Mouse (Mus musculus): ENCODE results near the gene Lrriq1. TPM values are rescaled to one million over a fixed set of nuclear protein-coding genes. Genes with fewer than 3 reads are reported as not detected.

The Lrriq1 gene
- polyA plus RNA-seq (2017; shearing (Covaris generic)), result under 1 TPM in 1 of 2 experiments, not detected in 1; 0.20 TPM

DNA sequence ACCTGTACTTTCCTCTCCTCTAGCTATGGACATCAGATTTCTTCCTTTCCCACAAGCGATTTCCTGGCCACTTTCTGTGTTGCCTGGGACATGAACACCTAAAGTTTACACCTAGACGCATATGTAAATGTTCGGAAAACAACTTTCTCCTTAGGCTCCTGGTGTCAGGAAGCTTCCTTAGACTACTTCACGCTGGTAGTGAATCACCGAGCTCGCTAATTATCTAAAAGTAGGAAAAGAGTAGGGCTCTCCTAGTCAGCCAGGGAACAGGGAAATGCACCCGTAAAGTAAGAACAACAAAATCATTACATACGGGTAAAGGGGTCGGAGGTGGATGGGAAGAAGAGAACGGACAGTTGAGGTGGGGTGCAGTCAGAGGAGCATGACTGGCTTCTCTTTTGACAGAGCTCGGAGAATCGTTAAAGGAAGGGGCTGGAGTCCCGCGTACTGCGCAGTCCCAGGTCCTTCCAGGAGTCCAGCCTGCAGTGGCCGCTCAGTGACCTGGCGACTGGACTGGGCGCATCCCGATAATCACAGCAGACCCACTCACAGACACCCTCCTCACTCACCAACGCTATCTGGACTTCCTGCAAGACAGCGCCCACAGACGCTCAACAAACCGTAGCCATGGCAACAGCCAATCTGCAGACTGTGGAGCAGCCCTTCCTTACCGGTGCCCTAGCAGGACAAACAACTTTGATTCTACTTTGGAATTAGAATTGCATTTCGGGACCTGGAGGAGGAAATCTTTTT is at the start of gene Lrriq1:
TSS of gene Lrriq1 (minus strand) at position 616 of the 753 bp plus-strand sequence.

DNA sequence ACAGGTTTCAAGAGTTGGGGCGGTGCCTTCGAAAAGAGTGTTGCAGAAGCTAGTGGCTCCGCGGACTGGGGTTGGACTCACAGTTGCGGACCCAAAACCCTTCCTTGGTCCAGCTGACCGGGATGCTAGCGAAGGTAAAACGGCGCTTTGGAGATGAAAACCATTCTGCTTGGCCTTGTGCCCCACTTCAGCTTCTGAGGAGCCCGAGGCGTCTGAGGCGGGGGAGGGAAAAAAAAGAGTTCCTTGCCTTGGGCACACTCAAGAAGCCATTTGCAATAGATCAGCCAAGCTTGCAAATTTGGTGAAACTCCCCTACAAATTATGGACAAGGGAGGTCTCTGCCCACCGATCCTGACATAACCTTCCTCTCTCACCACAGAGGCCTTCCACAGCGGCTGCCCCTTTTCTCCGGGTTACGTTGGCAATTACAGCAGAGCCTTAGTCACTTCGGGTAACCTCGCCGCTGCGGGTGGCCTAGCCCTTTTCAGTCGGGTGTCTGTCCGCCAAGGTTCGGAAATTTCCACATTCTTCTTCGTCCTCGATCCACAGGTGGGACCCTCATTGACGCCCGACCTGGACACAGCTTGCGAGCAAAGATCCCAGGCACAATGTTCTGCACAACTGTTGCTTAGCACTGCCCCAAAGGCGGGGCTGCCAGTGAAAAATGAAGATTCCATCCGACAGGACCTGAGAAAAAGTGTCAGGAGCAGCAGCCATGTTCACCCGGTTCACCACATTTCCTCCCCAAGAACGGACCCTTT is 206.2 kb downstream of the Lrriq1 start, which contains the start of gene Alx1:
TSS of gene Alx1 (minus strand) at position 486 of the 761 bp plus-strand sequence.

Other genes with a start within 250 kb of the Lrriq1 start
- under 1 TPM in 1 of 2 experiments, not detected in 1; 0.47 TPM for gene Alx1, start 206.1 kb downstream of the Lrriq1 start, polyA plus RNA-seq (2017; shearing (Covaris generic))
- gene Slc6a15, start 131.5 kb upstream of the Lrriq1 start, polyA plus RNA-seq (2017; shearing (Covaris generic)), result not detected